Mouse (Mus musculus): Measurements from ENCODE around the gene Dach1. TPM values are rescaled to one million over a fixed set of nuclear protein-coding genes. Genes with fewer than 3 reads are reported as not detected.

Dach1 gene
- polyA plus RNA-seq, 1 experiment from 2014 or later = 4.0 TPM

DNA sequence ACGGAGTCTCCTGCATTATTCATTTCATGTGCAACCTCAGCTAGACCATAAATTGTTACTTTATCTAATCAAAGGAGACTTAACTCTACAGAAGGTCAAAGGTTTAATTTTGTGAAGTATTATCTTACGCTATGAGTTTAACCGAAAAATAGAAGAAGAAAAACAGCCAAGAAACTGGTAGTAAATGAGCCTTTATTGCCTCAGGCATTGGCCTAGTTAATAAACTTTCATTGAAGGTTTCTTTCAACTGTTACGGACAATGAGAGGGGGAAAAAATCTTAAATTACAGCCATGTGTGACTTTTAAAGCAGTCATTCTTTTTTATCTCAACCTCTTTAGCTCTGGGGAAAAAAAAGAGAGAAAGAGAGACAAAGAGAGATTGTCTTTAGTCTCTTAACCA, 188.7 kb downstream of the Dach1 start:
- Histone ChIP-seq H3K4me3 (no peak overlapping the region), H3K27ac (no peak overlapping the region), H3K27me3 (ENCODE audit: insufficient read depth, poor library complexity, severe bottlenecking) (no peaks in the 10 kb centered on the region), H3K4me1 (peaks cover 3% of the 10 kb centered on the region; the same call in 1 of the 2 replicates), H3K36me3 (no peaks in the 10 kb centered on the region), H3K9me3 (no peaks in the 10 kb centered on the region)
- no peak for DNase-seq (ENCODE audit: low spot score)
- WGBS = 63% methylated on average over 4 of the region's 4 CpGs

GRCm38 (mm10) chr14:97976091-97976490, 193.5 kb downstream of the Dach1 start:
- Histone ChIP-seq H3K9me3 (no peaks in the 10 kb centered on the region), H3K27me3 (ENCODE audit: insufficient read depth, poor library complexity, severe bottlenecking) (no peaks in the 10 kb centered on the region), H3K4me1 (no peaks in the 10 kb centered on the region), H3K4me3 (no peak overlapping the region), H3K36me3 (no peaks in the 10 kb centered on the region), H3K27ac (no peak overlapping the region)
- DNase-seq (ENCODE audit: low spot score) = no peak
- 62% methylated on average over 1 of the region's 1 CpGs for whole genome bisulfite sequencing

- WGBS = 87% methylated on average over 7 of the region's 7 CpGs
- Histone ChIP-seq H3K36me3 (no peaks in the 10 kb centered on the region), H3K4me3 (no peak overlapping the region), H3K27me3 (ENCODE audit: insufficient read depth, poor library complexity, severe bottlenecking) (no peaks in the 10 kb centered on the region), H3K4me1 (no peaks in the 10 kb centered on the region), H3K9me3 (no peaks in the 10 kb centered on the region), H3K27ac (no peak overlapping the region)
- no peak for DNase-seq (ENCODE audit: low spot score)
Observed at GRCm38 (mm10) chr14:97975447-97975846, 194.1 kb downstream of the Dach1 start.

GRCm38 (mm10) chr14:97964543-97965069, 205.0 kb downstream of the Dach1 start:
- no peaks in the 10 kb centered on the region for H3K4me1 ChIP-seq
- no peaks in the 10 kb centered on the region for H3K36me3 ChIP-seq
- DNase-seq (ENCODE audit: low spot score) = no peak
- H3K27me3 ChIP-seq (ENCODE audit: insufficient read depth, poor library complexity, severe bottlenecking) = no peaks in the 10 kb centered on the region
- 68% methylated on average over 2 of the region's 2 CpGs for WGBS
- H3K4me3 ChIP-seq = no peak overlapping the region
- no peak overlapping the region for H3K27ac ChIP-seq
- H3K9me3 ChIP-seq = no peaks in the 10 kb centered on the region

GRCm38 (mm10) chr14:97963624-97964023, 205.9 kb downstream of the Dach1 start:
- H3K9me3 ChIP-seq = no peaks in the 10 kb centered on the region
- H3K4me3 ChIP-seq = no peak overlapping the region
- H3K27me3 ChIP-seq (ENCODE audit: insufficient read depth, poor library complexity, severe bottlenecking) = no peaks in the 10 kb centered on the region
- 78% methylated on average over 6 of the region's 6 CpGs for WGBS
- no peak for DNase-seq (ENCODE audit: low spot score)
- no peaks in the 10 kb centered on the region for H3K4me1 ChIP-seq
- no peaks in the 10 kb centered on the region for H3K36me3 ChIP-seq
- H3K27ac ChIP-seq = no peak overlapping the region

GRCm38 (mm10) chr14:97956356-97956755, 213.2 kb downstream of the Dach1 start:
- WGBS = 80% methylated on average over 1 of the region's 1 CpGs
- Histone ChIP-seq H3K4me1 (no peaks in the 10 kb centered on the region), H3K36me3 (no peaks in the 10 kb centered on the region), H3K27ac (no peak overlapping the region), H3K27me3 (ENCODE audit: insufficient read depth, poor library complexity, severe bottlenecking) (no peaks in the 10 kb centered on the region), H3K4me3 (no peak overlapping the region), H3K9me3 (no peaks in the 10 kb centered on the region)
- no peak for DNase-seq (ENCODE audit: low spot score)

DNA sequence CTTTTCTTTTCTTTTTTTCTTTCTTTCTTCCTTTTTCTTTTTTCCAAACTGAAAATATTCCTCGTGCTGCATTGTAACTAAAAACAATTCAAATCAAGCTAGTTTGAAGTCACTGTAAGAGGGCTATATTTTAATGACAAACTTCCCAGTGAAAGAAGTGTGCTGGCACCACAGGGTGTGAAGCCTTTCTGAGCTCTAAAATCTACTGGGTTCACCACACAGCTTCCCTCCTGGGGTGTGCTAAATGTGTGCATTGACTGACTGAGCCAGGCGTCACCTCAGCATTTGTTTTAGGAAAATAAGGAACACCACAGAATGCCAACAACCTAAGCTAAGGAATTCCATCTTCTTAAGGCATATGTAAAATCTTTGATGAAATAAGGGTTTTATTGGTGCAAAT, 224.1 kb downstream of the Dach1 start:
- Histone ChIP-seq H3K9me3 (no peaks in the 10 kb centered on the region), H3K36me3 (no peaks in the 10 kb centered on the region), H3K27me3 (ENCODE audit: insufficient read depth, poor library complexity, severe bottlenecking) (no peaks in the 10 kb centered on the region), H3K27ac (no peak overlapping the region), H3K4me1 (no peaks in the 10 kb centered on the region), H3K4me3 (no peak overlapping the region)
- no peak for DNase-seq (ENCODE audit: low spot score)
- WGBS = 50% methylated on average over 2 of the region's 2 CpGs

DNA sequence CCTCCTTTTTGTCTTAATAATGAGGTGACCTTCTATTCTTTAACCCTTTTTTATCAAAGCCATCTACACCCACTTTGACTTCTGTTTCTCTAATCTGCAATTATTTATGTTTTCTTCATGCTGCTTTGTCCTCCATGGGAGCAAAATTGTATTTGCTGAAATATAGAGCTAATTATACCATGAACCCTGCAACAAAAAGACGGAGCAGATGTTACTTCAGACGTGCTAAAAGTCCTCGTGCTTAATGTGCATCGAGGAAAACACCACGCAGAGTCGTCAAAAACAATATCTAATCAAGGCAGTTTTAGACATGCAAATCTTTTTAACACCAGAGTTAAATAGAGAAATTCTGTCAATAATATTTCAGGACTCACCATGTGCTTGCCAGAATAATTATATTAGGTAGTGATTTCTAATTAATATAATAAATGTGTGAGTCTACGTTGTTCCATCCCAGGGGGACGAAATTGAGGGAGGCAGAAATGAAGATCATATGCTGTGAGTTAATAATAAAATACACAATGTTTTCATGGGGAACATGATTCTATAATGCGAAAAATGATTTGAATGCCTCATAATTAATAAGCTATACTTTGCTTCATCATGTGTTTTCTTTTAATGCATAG, 224.8 kb downstream of the Dach1 start:
- DNase-seq (ENCODE audit: low spot score) = no peak
- no peak overlapping the region for H3K27ac ChIP-seq
- H3K36me3 ChIP-seq = no peaks in the 10 kb centered on the region
- no peaks in the 10 kb centered on the region for H3K4me1 ChIP-seq
- no peaks in the 10 kb centered on the region for H3K27me3 ChIP-seq (ENCODE audit: insufficient read depth, poor library complexity, severe bottlenecking)
- H3K4me3 ChIP-seq = no peak overlapping the region
- H3K9me3 ChIP-seq = no peaks in the 10 kb centered on the region
- WGBS = 81% methylated on average over 9 of the region's 9 CpGs

DNA sequence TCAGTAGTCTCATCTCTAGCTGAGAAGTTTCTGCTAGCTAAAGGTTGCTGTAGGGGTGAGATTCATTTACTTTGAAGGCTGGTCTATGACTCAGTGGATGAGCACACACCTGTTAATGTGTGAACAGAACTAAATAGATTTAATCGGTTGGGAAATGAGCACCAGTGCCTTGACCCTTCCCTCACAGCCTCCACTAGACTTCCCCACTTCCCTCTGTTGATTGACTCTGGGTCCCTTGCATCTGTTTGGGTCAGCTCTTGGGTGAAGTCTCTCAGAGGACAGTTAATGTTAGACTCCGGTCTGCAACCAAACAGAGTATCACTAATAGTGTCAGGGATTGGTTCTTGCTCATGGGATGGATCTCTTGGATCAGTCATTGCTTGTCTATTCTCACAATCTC, 227.2 kb downstream of the Dach1 start:
- H3K27me3 ChIP-seq (ENCODE audit: insufficient read depth, poor library complexity, severe bottlenecking) = no peaks in the 10 kb centered on the region
- H3K27ac ChIP-seq = no peak overlapping the region
- H3K36me3 ChIP-seq = no peaks in the 10 kb centered on the region
- DNase-seq (ENCODE audit: low spot score) = no peak
- H3K4me3 ChIP-seq = no peak overlapping the region
- no peaks in the 10 kb centered on the region for H3K4me1 ChIP-seq
- no peaks in the 10 kb centered on the region for H3K9me3 ChIP-seq
- WGBS = 80% methylated on average over 2 of the region's 2 CpGs

- Histone ChIP-seq H3K9me3 (no peaks in the 10 kb centered on the region), H3K36me3 (no peaks in the 10 kb centered on the region), H3K4me3 (no peak overlapping the region), H3K4me1 (no peaks in the 10 kb centered on the region), H3K27me3 (ENCODE audit: insufficient read depth, poor library complexity, severe bottlenecking) (no peaks in the 10 kb centered on the region), H3K27ac (no peak overlapping the region)
- WGBS = 91% methylated on average over 3 of the region's 3 CpGs
- DNase-seq (ENCODE audit: low spot score) = no peak
Observed at GRCm38 (mm10) chr14:97896622-97897021, 272.9 kb downstream of the Dach1 start.

GRCm38 (mm10) chr14:97881976-97882375, 287.6 kb downstream of the Dach1 start:
- Histone ChIP-seq H3K4me1 (peaks cover 7% of the 10 kb centered on the region; the same call in 1 of the 2 replicates), H3K27me3 (ENCODE audit: insufficient read depth, poor library complexity, severe bottlenecking) (no peaks in the 10 kb centered on the region), H3K27ac (no peak overlapping the region), H3K9me3 (no peaks in the 10 kb centered on the region), H3K36me3 (no peaks in the 10 kb centered on the region), H3K4me3 (no peak overlapping the region)
- DNase-seq (ENCODE audit: low spot score) = no peak
- WGBS = 45% methylated on average over 1 of the region's 1 CpGs

DNA sequence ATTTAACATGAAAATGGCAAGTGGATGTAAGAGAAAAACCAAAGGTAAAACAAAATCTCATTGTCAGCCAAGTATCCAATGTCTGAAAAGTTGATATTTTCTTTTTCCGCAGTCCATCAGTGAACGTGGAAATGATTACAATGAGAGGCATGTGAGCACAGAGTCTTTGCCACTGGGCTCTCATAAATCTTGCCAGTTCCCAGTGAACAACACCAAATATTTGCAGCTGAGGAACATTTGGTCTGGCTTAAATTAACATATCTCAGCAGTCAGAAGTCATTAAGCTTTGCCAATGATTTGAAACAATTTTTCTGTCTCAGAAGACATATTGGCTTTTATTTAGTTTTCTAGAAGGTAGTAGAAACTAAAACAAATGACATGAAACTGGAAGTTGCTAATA, 298.6 kb downstream of the Dach1 start:
- Histone ChIP-seq H3K4me3 (no peak overlapping the region), H3K4me1 (no peaks in the 10 kb centered on the region), H3K27ac (no peak overlapping the region), H3K27me3 (ENCODE audit: insufficient read depth, poor library complexity, severe bottlenecking) (no peaks in the 10 kb centered on the region), H3K9me3 (no peaks in the 10 kb centered on the region), H3K36me3 (no peaks in the 10 kb centered on the region)
- DNase-seq (ENCODE audit: low spot score) = no peak
- 73% methylated on average over 2 of the region's 2 CpGs for whole genome bisulfite sequencing

GRCm38 (mm10) chr14:97858384-97858783, 311.2 kb downstream of the Dach1 start:
- Histone ChIP-seq H3K27me3 (ENCODE audit: insufficient read depth, poor library complexity, severe bottlenecking) (no peaks in the 10 kb centered on the region), H3K4me1 (no peaks in the 10 kb centered on the region), H3K27ac (no peak overlapping the region), H3K9me3 (no peaks in the 10 kb centered on the region), H3K4me3 (no peak overlapping the region), H3K36me3 (no peaks in the 10 kb centered on the region)
- 89% methylated on average over 3 of the region's 3 CpGs for WGBS
- DNase-seq (ENCODE audit: low spot score) = no peak

DNA sequence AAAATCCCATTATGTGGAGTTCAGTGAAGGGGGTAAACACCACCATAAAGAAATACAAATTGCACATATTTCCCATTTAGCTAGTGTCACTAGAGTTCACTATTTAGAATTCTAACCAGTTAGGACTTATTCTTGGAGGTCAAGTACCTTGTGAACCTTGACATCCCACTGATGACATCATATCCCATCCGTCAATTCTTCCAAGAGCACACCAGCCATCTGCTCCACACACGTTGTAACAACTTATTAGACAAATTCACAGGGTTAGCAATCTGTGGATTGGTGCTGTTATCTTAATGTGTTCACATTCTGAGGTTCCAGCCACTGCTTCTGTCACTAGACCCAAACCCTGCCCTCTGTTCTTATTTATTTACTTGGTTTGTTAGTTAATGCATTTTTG, 312.3 kb downstream of the Dach1 start:
- Histone ChIP-seq H3K4me3 (no peak overlapping the region), H3K27me3 (ENCODE audit: insufficient read depth, poor library complexity, severe bottlenecking) (no peaks in the 10 kb centered on the region), H3K36me3 (no peaks in the 10 kb centered on the region), H3K27ac (no peak overlapping the region), H3K4me1 (no peaks in the 10 kb centered on the region), H3K9me3 (no peaks in the 10 kb centered on the region)
- DNase-seq (ENCODE audit: low spot score) = no peak
- 63% methylated on average over 2 of the region's 2 CpGs for WGBS

Data from heart, embryonic 10.5 days (tissue).